Mouse (Mus musculus) testis, adult 2 months (tissue): ENCODE measurements around the gene Wnt9a. TPM values are rescaled to one million over a fixed set of nuclear protein-coding genes. Genes with fewer than 3 reads are reported as not detected.
A peak's percentile ranks its signal among the peaks of the same experiment; 100 is the strongest.
"Not testable (repeated sequence)": the region's sequence is repeated elsewhere in the genome, so short reads cannot be mapped to it uniquely, and the experiment has no call there.

Source experiments
- H3K27ac ChIP-seq: fragments of 200-500 bp; 2 replicates; pipeline ENCODE4 v1.5.1; 2012; ENCODE audit warnings: low read depth, low read length; ENCODE audit not compliant: control insufficient read depth, insufficient read depth
- H3K27me3 ChIP-seq: fragments of 200-500 bp; 2 replicates; pipeline ENCODE4 v1.6.1; 2012; ENCODE audit warnings: mild to moderate bottlenecking, low read length, moderate library complexity; ENCODE audit not compliant: control insufficient read depth, insufficient read depth
- H3K36me3 ChIP-seq: fragments of 200-500 bp; 2 replicates; pipeline ENCODE4 v1.6.1; 2012; ENCODE audit warnings: mild to moderate bottlenecking, low read length; ENCODE audit not compliant: control insufficient read depth, insufficient read depth
- H3K4me1 ChIP-seq: fragments of 200-500 bp; 2 replicates; pipeline ENCODE4 v1.6.1; 2012; ENCODE audit warnings: low read length; ENCODE audit not compliant: control insufficient read depth, insufficient read depth
- H3K4me3 ChIP-seq: fragments of 200-500 bp; 2 replicates; pipeline ENCODE4 v1.5.1; 2012; ENCODE audit warnings: low read depth, mild to moderate bottlenecking, low read length, moderate library complexity, mixed read lengths; ENCODE audit not compliant: control insufficient read depth
- CTCF ChIP-seq: fragments of 200-500 bp; IDR thresholded peaks from 2 replicates; pipeline ENCODE4 v1.5.1; 2012; ENCODE audit warnings: low read depth, mild to moderate bottlenecking, inconsistent platforms, low read length, moderate library complexity; ENCODE audit not compliant: control insufficient read depth, insufficient read depth, insufficient replicate concordance
- POLR2A ChIP-seq: fragments of 200-500 bp; IDR thresholded peaks from 2 replicates; pipeline ENCODE4 v1.6.1; 2012; ENCODE audit warnings: low read depth, mild to moderate bottlenecking, inconsistent platforms, low read length, moderate library complexity; ENCODE audit not compliant: control insufficient read depth
- polyA plus RNA-seq: library from polyadenylated mRNA; depleted of rRNA; stranded (reverse); fragments of >200 nt; gene quantifications from 2 replicates; pipeline ENCODE4 v1.2.3, GENCODE M21; 2012

Wnt9a gene
- polyA plus RNA-seq, 1 experiment, result 0.40 TPM

GRCm38 (mm10) chr11:59290702-59291303 lies 15.9 kb upstream of the Wnt9a start, which contains the start of gene Wnt3a:
Gene Wnt3a, minus strand, starts transcription at chr11:59290752.
- H3K4me1 ChIP-seq, result peaks cover 12% of the 10 kb centered on the region

GRCm38 (mm10) chr11:59293616-59294015 lies 13.1 kb upstream of the Wnt9a start:
- Histone ChIP-seq H3K36me3 (no peaks in the 10 kb centered on the region), H3K4me3 (no peak overlapping the region), H3K4me1 (peaks cover 12% of the 10 kb centered on the region), H3K27ac (no peak overlapping the region), H3K27me3 (no peaks in the 10 kb centered on the region)
- peak; percentile 60; the same call in 1 of the 2 replicates for TF ChIP-seq CTCF
- TF ChIP-seq POLR2A, result no peak

More at GRCm38 (mm10) chr11:59290702-59291303, 15.9 kb upstream of the Wnt9a start, which contains the start of gene Wnt3a:
- Histone ChIP-seq H3K27me3 (no peaks in the 10 kb centered on the region), H3K4me3 (peak within 1 kb of the TSS; percentile 29), H3K27ac (no peak within 1 kb of the TSS), H3K36me3 (no peaks in the 10 kb centered on the region)
- TF ChIP-seq CTCF, result no peak
- no peak for TF ChIP-seq POLR2A

GRCm38 (mm10) chr11:59297941-59298340 lies 8.8 kb upstream of the Wnt9a start:
- Histone ChIP-seq H3K27me3 (no peaks in the 10 kb centered on the region), H3K27ac (no peak overlapping the region), H3K36me3 (no peaks in the 10 kb centered on the region), H3K4me3 (no peak overlapping the region), H3K4me1 (no peaks in the 10 kb centered on the region)
- TF ChIP-seq CTCF (no peak), POLR2A (no peak)

- Histone ChIP-seq H3K36me3 (no peaks in the 10 kb centered on the region), H3K27ac (no peak overlapping the region), H3K4me1 (no peaks in the 10 kb centered on the region), H3K4me3 (no peak overlapping the region), H3K27me3 (no peaks in the 10 kb centered on the region)
- TF ChIP-seq POLR2A, result no peak
- no peak for TF ChIP-seq CTCF
Observed at GRCm38 (mm10) chr11:59300185-59300584, 6.5 kb upstream of the Wnt9a start.

GRCm38 (mm10) chr11:59301053-59301452 lies 5.7 kb upstream of the Wnt9a start:
- not testable (repeated sequence) for H3K36me3 ChIP-seq, H3K27ac ChIP-seq, H3K4me1 ChIP-seq, H3K27me3 ChIP-seq, H3K4me3 ChIP-seq

GRCm38 (mm10) chr11:59302700-59303569 lies 3.8 kb upstream of the Wnt9a start:
- Histone ChIP-seq H3K27ac (no peak overlapping the region), H3K4me3 (no peak overlapping the region), H3K4me1 (peaks cover 17% of the 10 kb centered on the region), H3K36me3 (no peaks in the 10 kb centered on the region), H3K27me3 (no peaks in the 10 kb centered on the region)
- TF ChIP-seq CTCF (peak; percentile 71; the same call in 1 of the 2 replicates), POLR2A (no peak)

GRCm38 (mm10) chr11:59305008-59305820 lies 1.5 kb upstream of the Wnt9a start:
- Histone ChIP-seq H3K27me3 (no peaks in the 10 kb centered on the region), H3K4me1 (peaks cover 19% of the 10 kb centered on the region), H3K27ac (no peak overlapping the region), H3K4me3 (no peak overlapping the region), H3K36me3 (no peaks in the 10 kb centered on the region)
- TF ChIP-seq POLR2A (no peak), CTCF (no peak)
